Mouse (Mus musculus): ENCODE data around the gene Nlrp9b.
"Not testable (repeated sequence)": the region's sequence is repeated elsewhere in the genome, so short reads cannot be mapped to it uniquely, and the experiment has no call there.

Nlrp9b gene

GRCm38 (mm10) chr7:19991165-19991564, at the start of gene Nlrp9b:
Nlrp9b (plus strand) TSS chr7:19991465.
- in situ Hi-C loops (cut with MseI, MboI), result not testable (repeated sequence)

DNA sequence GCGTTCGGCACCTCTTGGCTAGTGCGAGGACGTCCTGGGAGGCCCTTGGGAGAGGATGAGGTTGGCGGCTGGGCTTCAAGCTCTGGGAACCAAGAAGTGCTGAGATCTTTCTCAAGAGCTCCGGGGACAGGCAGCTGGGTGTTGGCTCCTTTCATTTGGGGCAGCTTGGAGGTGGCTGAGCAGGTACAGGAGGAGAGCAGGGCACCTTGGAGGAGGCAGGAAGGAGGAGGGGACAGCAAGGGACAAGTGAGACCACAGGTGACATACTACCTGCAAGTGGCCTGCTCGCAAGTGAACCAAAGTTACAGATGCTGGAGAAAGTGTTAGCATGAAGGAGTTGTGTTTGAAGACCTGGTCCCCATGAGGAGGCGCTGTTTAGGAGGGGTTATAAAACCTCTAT, 46.6 kb upstream of the Nlrp9b start:
- in situ Hi-C loops (cut with MseI, MboI), result no loop called here

- in situ Hi-C loops (cut with MseI, MboI), result no loop called here
Measured at GRCm38 (mm10) chr7:19945201-19945600, 46.1 kb upstream of the Nlrp9b start.

DNA sequence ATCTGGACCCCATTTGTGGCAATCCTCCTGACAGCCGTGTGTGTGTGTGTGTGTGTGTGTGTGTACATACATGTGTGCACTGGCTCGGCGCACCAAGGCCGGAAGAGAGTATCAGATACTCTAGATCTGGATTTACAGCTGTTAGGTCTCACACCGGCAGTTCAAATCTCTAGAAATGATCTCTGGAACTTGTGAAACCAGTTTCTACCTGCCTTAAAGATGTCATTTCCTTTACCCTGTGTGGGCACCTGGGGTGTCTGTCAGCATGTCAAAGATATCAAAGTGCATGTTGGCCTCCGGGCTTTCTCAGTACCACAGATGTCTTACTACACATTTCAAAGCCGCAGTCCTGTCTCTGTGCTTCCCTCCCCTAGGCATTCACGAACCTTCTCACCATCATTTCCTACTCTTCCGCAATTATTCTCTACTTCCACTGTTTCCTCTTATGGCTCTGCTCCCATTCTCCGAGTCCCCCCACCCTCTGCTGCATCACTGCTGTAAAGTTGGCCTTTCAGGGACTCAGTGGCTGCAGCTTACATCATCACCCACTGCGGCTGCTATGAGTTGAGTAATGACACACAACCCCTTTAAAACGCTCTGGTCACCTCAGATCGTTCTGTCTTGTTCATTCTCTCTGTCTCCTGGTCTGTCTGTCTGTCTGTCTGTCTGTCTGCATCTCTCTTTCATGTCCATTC, 45.3 kb upstream of the Nlrp9b start:
- in situ Hi-C loops (cut with MseI, MboI), result no loop called here

GRCm38 (mm10) chr7:19948956-19949355, 42.3 kb upstream of the Nlrp9b start:
- in situ Hi-C loops (cut with MseI, MboI), result no loop called here

GRCm38 (mm10) chr7:19949996-19950395, 41.3 kb upstream of the Nlrp9b start:
- in situ Hi-C loops (cut with MseI, MboI), result loop anchor here in 1 of 2 experiments (5.0 kb wide), 1 partner anchor 38 kb away; no protein-coding TSS in a partner anchor

GRCm38 (mm10) chr7:19950589-19950988, 40.7 kb upstream of the Nlrp9b start, which contains the start of gene Igsf23:
Igsf23 (minus strand) TSS chr7:19950756.
- in situ Hi-C loops (cut with MseI, MboI), result loop anchor here in 1 of 2 experiments (5.0 kb wide), 1 partner anchor 38 kb away; no protein-coding TSS in a partner anchor

DNA sequence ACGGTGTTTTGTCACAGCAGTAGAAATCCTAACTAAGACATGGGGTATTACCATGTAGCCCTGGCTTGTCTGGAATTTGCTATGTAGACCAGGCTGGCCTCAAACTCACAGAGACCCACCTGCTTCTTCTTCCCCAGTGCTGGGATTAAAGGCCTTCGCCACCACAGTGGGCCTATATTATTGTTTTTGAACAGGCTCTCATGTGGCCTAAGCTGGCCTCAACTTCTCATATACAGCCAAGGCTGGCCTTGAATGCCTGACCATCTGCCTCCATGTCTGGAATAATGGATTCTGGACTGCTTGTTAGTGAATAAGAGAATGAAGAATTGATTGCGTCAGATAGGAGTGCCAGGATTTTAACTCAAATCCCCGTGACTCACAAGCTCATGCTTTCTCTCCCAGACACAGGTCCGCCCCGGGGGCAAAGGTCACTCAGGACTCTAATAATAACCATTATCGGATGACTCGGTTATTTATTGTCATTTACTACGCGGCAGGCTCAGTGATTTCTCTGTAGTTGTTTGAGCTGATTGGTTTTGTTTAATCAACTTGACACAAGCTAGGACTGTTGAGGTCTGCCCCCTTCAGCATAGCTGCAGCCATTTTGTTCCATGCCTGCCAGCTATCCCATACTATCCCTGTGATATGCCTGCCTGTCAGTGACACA, 38.8 kb upstream of the Nlrp9b start:
- in situ Hi-C loops (cut with MseI, MboI), result loop anchor here in 1 of 2 experiments (5.0 kb wide), 1 partner anchor 40 kb away; no protein-coding TSS in a partner anchor

DNA sequence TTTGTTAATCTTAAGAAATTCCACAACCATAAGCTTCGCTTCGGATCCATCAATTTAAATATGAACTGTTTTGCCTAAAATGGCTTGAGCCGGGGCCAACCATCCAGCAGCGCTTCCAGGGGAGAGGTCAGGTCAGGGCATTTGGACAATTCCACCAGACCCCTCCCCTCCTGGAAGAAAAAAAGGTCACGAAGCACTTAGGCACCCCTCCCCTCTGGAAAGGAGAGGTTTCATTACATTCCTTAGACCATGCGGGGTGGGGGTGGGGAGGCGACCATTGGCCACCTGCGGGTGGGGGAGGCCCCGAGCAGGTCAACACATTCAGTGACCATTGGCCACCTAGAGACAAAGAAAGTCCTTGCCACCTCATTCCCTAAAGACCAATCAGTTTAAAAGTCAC, 38.2 kb upstream of the Nlrp9b start:
- in situ Hi-C loops (cut with MseI, MboI), result loop anchor here in 1 of 2 experiments (5.0 kb wide), 1 partner anchor 41 kb away; no protein-coding TSS in a partner anchor

GRCm38 (mm10) chr7:19955861-19956260, 35.4 kb upstream of the Nlrp9b start:
- in situ Hi-C loops (cut with MseI, MboI), result loop anchor here in 1 of 2 experiments (5.0 kb wide), 1 partner anchor 44 kb away; no protein-coding TSS in a partner anchor

DNA sequence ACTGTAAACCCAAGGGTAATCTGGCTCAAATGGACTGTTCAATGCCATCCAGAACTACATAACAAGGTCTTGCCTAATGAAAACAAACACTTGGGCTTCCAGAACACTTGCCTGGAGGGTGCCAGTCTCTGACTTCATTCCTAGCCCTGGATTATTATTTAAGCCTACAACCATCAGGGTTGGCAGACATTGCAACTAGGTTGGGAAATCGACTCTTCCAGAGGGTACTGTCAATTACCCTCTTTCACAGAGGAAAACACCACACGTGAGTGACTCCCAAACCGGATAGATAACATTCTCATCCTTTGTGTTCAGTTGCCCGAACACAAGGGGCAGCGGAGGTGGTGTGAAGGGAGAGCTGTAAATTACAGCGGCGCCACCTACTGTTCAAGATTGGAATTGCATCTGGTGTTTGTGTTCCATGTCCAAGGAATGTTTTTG, 34.9 kb upstream of the Nlrp9b start:
- in situ Hi-C loops (cut with MseI, MboI), result loop anchor here in 1 of 2 experiments (5.0 kb wide), 1 partner anchor 44 kb away; no protein-coding TSS in a partner anchor

DNA sequence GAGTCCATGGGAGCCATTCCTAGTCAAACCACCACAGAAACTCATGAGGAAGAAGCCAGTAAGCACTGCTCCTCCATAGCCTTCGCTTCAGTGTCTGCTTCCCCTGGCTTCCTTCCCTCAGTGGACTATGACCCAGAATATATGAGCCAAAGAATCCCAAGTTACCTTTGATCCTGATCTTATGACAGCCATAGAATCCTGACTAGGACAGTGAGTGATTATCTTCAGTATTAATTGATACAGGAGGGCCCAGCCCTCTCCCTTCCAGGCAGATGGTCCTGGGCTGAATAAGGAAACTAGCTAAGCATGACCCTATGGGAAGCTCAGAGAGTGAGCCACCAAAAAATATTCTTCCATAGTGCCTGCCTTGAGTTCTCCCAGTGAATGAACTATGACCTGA, 28.8 kb upstream of the Nlrp9b start:
- in situ Hi-C loops (cut with MseI, MboI), result no loop called here

GRCm38 (mm10) chr7:19964985-19965579, 26.2 kb upstream of the Nlrp9b start, which contains the start of gene Ceacam20:
Ceacam20 (plus strand) TSS chr7:19965412.
- in situ Hi-C loops (cut with MseI, MboI), result no loop called here

- in situ Hi-C loops (cut with MseI, MboI), result no loop called here
Measured at GRCm38 (mm10) chr7:19969106-19969505, 22.2 kb upstream of the Nlrp9b start.

DNA sequence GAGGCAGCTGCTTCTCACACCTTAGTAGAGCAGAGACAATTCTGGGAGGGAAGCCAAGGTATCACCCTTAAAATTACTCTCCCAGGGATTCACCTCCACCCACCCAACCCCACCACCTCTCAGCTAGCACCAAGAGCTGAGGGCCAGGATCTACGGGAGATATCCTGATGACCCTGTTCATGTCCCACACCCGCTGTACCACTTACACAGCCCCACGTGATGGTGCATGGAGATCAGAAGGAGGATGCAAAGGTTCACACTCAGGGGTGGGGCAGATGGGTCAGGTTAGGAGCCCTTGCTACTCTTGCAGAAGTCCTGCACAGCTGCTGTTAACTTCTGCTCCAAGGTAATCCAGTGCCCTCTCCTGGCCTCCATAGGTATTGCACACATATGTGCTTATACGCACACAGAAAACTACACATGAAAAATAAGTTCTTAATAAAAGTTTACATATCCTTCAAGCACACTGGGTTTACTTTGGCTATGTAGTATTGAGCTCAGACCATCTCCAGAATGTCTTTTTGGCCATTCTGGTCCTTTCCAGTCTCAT, 21.6 kb upstream of the Nlrp9b start:
- in situ Hi-C loops (cut with MseI, MboI), result no loop called here

DNA sequence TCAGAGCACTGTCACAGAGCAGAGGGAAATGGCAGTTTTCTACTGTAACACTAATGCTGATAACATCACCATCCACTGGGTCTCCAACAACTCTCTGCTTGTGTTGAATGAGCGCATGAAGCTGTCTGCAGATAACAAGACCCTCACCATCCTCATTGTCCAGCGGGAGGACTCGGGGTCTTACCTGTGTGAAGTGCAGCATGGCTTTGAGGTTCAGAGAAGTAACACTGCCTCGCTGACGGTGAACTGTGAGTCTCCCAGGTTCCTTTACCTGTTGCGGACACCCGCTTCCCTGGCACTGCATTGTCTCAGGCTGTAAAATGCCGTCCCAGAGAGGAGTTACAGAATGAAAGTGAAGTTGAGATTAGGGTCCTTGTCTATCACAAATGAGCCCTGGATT, 21.1 kb upstream of the Nlrp9b start:
- in situ Hi-C loops (cut with MseI, MboI), result no loop called here

- in situ Hi-C loops (cut with MseI, MboI), result no loop called here
Measured at GRCm38 (mm10) chr7:19971516-19971915, 19.7 kb upstream of the Nlrp9b start.

GRCm38 (mm10) chr7:19996721-19997120, 5.5 kb downstream of the Nlrp9b start:
- in situ Hi-C loops (cut with MseI, MboI), result not testable (repeated sequence)

- in situ Hi-C loops (cut with MseI, MboI), result no loop called here
Measured at GRCm38 (mm10) chr7:20009987-20010386, 18.7 kb downstream of the Nlrp9b start.

- in situ Hi-C loops (cut with MseI, MboI), result not testable (repeated sequence)
Measured at GRCm38 (mm10) chr7:20064100-20064499, 72.8 kb downstream of the Nlrp9b start.

DNA sequence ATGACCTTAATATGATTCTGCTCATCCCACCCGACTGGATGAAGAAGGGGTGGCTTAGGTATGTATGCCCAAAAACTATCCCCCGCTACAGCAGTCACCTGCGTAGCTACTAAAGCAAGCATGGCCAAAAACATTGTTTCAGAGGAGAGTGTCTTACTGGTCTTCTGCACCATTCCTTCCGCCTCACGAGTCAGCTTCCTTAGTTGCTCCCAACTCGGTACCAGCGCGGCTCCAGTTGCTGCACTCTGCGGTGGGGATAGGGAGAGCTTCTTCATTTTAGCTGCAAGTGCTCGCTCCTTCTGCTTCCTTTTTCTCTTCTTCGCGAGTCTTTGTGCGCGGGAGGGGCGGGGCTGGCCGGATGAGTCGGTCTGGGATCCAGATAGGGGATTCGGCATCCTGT, 86.9 kb downstream of the Nlrp9b start:
- in situ Hi-C loops (cut with MseI, MboI), result not testable (repeated sequence)

DNA sequence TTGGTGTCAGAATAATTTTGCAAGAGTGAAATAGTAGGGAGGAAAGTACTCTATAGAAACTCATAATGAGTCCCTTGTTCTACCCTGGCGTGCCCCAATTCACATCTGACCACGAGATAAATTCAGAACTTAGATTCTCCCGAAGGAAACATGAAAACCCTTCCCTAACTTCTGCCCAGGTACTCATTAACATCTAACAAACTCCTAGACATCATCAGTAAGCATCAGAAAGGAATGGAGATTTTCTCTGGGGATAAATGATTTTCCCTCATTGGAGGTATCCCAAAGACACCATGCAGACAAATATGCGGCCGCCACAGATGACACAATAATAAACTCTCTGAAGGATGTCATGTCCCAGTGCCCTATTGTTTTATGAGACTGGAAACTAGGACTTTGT, 108.1 kb downstream of the Nlrp9b start, which contains the start of gene Vmn1r91:
Vmn1r91 (plus strand) TSS at position 301 of the 400 bp plus-strand sequence.
- in situ Hi-C loops (cut with MseI, MboI), result not testable (repeated sequence)

All from mouse trophoblast stem cell (cell line).